Mouse (Mus musculus) megakaryocyte progenitor cell, adult 5-6 weeks (primary cell): ENCODE results near the gene Rbfox1. TPM values are rescaled to one million over a fixed set of nuclear protein-coding genes. Genes with fewer than 3 reads are reported as not detected.

Experiments
- ATAC-seq: replicated peaks from 2 replicates; pipeline ENCODE4 v1.8.0; 2016; ENCODE audit warnings: mild to moderate bottlenecking, moderate TSS enrichment, inconsistent platforms; ENCODE audit not compliant: poor library complexity
- total RNA-seq, 2 experiments: library from RNA; stranded (forward) in 1 of 2; stranded (reverse) in 1 of 2; fragments of 157-497, 149-512 nt in 1 of 2; fragments of 200-1000 nt in 1 of 2; gene quantifications; 2 replicates each; pipeline versions ENCODE4 v1.2.3 to v1.2.4; 2015 to 2017

The Rbfox1 gene
- total RNA-seq, 2 experiments from 2014 or later = 0.15 TPM; not detected in 1

DNA sequence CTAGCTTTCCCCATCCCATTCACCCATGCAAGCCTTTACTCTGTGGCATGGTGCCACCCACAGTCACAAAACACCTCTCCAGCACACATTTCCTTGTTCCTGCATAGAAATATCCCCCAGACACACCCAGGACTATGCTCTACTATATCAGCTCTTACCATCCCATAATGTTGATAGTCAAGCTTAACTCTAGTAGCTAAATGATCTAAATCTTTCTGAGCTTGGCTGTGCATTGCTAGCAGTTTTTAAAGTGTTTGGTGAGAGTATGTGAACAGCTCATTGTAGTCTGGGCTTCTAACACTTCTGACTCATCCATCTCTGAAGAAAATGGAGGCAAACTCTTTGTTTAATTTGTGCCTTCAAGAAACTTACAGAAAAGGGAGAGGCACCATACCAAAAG, 297.2 kb downstream of the Rbfox1 start:
- ATAC-seq = no peak

DNA sequence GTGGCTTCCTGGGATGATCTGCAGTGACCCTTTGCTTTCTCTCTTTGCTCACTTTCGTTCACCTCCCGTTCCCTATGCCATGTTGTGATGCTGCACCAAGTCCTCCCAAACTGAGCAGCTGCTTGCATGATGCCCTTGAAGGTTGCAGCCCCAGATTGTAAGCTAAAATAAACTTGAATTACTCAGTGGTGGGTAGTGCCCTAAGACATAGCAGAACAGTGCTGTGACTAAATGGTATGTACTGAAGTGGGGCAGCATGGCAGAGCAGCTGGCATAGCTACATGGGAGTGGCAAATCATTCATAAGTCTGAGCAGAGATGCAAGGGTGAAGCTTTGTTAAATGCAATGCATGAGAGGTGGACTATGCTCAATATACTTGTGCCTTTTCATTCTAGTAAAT, 307.2 kb downstream of the Rbfox1 start:
- ATAC-seq = no peak

DNA sequence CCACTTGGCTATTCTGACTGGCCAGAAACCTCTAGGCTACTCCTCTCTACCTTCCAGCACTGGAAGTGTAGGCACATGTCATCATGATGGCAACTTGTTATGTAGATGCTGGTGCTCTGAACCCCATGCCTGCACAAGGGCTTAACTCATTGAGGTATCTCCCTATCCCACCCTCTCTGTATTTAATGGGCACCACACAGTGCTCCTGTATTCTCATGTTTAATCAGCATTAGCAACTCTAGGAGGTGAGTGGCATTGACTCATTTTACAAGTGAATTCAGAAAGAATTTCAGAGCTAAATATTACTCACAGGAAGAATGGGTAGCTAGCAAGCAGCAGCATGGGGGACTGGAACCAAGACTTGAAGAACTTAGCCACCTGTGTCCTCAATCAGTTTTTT, 321.3 kb downstream of the Rbfox1 start:
- no peak for ATAC-seq

DNA sequence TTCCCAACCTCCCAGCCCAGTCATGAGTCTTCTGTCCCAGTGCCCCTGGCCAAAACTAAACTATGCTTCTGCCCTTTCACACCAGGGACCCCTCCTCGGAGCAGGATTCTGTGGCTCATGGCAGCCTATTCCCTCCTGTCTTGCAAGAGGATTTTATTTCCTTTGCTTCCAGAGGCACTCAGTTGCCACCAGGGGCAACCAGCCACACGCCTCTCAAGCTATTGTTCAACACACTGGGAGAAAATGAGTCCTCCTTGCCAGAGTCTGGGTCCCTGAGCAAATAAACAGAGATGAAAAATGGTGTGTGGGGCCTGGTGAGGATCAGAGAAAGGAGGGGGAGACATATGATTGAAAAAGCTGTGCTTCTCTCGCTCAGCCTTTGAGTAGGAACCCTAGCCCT, 327.8 kb downstream of the Rbfox1 start:
- no peak for ATAC-seq

DNA sequence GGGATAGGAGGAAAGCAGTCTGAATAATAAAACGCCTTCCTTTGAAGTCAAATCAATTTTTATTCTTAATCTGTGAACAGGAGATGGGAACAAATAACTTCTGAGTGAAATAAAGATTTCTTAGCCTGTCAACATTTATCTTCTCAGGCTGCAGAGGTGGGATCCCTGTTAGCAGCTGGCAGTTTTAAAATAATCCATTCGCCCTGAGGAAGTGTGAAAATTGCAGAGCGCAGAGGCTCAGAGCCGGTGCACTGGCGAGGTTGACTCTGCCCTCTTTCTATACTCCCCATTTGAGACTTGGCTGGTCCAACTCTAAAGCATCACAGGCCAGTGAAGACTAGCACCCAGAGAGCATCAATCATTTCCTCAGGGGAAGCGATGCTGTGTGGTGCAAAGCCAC, 342.3 kb downstream of the Rbfox1 start:
- ATAC-seq = no peak

DNA sequence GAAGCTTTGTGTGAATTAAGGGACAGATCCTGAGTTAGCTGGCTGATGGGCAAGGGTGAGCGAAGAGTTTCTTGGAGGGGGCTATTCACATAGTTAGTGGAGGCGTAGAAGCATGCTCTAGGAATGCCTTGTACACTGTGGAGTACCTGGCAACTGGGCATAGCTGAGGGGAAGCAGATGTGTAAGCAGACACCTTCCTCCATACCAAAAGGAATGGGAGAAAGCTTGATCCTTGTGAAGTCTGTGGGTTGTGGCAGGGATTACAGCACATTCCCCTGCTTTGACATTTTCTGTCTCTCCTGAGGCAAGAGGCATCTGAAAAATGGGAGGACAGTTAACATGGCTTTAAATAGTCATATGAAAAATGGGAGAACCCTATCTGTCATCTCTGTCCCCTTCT, 347.8 kb downstream of the Rbfox1 start:
- ATAC-seq = no peak

DNA sequence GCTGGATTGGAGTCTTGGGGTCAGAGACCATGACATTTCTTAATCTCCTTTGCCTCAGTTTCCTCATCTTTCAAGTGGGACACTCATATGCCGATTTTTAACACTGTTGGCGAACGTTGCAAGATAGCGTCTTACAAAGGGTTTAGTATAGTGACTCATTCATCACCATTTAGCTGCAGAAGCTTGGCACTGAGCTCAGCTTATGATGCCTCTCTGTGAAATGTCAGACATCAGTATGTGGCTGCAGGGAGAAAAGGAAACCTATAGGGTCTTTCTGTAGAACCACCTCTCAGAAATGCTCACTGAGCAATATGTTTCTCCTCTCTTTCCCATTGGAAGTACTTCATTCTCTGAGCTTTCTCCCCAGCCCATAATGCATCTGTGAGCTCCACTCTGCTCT, 356.2 kb downstream of the Rbfox1 start:
- no peak for ATAC-seq

DNA sequence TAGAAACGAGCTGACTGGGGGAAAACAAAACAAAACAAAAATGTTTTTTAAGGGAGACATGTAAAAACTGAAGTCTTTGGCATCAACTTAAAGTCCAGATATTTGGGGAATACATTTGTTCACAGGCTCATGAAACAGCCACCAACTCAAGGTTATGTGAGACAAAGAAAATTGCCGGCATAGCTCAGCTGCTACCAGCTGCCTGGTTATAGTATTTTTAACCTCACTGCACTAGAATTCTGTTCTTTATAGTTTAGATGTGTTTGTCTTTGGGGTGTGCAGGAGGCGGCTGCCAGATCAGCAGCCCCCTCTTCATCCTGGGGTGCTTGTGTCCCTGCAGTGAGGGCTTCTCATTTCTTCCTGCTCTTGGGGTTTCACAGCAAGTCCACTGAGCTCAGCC, 357.3 kb downstream of the Rbfox1 start:
- ATAC-seq = no peak

DNA sequence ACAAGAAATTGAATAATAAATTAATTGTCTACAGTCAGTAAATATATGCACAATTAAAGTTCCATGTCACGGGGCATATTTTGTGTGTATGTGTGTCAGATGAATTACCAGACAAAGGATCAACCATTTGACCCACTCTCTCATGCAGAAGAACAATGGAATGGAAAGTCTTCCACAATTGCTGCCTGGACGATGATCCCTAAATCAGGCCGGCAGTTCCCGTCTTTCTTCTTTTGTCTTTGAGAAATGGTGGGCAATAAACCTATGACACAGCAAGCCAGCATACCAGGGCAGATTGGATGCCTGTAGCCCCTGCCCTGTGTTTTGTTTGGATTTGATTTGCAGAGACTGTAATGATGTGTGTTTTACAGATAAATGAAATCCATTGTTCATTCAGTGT, 362.4 kb downstream of the Rbfox1 start:
- no peak for ATAC-seq

DNA sequence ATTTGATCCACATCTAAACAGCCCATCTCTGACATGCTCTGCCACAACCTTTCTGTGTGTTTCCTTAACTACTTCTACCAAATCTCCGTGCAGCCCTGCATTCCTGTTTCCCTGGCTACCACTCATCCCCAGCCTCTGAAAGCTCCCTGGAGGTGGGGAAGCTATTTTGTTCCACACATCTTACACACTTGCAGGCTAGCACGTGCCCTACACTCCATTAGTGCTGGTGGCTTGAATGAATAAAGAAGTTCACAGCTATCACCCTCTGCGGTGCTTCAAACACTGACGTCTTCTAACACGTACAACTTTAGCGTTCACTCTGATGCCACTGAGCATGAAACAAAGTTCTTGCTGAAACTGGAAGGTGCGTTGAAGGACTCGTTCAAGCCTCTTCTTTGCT, 379.4 kb downstream of the Rbfox1 start:
- ATAC-seq = no peak

DNA sequence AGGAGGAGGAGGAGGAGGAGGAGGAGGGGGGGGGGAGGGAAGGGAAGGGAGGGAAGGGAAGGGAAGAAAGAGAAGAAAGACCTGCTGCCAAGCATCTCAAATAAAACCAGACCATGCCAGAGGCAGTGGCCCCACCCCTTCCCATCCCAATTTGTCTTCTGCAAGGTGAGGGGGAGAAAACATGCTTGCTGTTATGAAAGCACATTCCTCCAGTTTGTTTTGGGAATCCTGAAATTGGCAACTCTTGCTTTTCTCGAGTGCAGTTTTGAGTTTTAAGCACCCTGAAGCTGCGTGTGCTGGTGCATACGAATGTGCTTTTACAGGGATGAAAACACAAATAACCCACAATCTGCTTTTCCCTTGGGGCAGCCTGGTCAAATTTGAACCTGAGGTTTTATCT, 380.5 kb downstream of the Rbfox1 start:
- no peak for ATAC-seq

DNA sequence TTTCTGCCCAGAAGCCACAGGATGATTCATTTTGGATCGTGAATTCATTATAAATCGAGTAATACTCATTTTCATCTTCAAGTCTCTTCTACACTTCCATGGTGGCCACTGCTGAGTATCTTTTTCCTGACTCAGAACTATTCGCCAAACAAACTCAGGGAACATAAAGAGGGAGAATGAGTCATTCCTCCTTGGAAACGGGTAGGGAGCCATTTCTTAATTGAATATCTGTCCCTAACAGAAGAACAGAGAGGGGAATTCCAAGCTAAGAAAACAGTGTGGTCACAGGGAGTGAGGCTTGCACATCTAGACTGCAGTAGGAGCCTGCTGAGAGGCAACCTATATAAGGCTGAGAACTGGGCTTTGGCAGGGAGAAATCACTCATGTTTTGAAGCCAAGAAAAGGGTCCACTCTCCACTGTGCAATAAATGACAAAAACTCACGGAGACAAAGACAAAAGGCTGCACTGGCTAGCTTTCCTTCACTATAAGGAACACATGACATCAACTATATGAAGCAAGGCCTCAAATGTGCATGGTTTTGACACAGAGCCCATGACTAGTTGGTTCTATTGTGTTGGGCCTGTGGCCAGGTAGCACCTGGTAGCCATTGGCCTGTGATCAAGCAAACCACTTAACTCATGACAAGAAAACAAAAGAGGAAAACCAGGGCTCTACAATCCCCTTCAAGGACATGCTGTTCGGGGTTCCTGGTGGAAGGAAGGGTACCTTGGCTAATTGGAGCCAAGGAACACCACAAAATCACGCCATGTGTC, 386.6 kb downstream of the Rbfox1 start:
- ATAC-seq = no peak

DNA sequence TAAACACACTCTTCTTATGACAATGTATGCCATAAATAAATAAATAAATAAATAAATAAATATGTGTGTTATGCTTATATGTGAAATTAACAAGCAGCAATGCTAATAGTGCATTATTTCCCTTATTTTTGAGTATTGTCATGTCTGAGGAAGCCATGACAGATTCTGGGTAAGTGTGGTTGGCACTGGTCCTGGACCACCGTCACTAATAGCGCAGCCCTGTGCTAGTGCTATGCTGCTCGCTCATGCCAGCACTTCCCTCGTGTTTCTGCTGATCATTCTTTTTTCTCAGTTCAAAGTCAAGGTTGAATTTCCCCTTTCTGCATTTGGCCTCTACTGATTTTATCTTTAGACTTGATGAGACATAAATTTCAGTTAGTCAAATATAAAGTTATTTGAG, 398.3 kb downstream of the Rbfox1 start:
- ATAC-seq = no peak

DNA sequence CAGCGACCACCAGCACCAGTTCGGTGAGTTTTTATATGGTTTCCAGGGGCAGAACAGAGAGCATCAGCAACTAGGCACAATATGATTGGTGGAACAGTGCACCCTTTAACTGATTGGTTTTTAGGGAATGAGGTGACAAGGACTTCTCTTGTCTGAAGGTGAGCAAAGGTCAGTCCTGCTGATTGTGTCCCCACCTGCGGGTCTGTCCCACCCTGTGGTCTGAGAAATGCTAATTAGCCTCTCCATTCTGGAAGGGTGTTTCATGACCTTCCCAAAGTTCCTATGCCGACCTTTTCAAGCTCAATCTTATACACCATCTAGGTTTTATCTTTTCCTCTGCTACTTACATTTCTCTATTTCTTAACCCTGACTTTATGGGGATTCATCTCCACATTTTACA, 399.2 kb downstream of the Rbfox1 start:
- ATAC-seq = no peak

DNA sequence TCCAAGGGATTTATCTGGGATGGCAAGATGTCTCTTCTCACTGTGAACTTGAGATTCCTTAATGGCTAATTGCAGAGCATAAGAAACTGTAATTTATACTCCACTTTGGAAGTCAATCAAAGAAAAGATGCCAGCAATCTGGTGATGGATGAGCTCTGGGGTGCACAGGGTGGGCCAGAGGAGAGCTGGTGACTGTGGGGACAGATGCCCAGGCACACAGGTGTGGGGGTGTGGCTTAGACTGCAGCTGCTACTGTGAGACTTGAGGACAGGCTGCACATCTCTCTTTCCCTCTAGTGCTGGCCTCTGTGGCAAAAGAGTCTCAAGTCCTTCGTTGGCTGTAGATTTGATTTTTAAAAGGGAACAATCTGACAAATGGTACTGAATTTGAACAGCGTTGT, 402.5 kb downstream of the Rbfox1 start:
- no peak for ATAC-seq

DNA sequence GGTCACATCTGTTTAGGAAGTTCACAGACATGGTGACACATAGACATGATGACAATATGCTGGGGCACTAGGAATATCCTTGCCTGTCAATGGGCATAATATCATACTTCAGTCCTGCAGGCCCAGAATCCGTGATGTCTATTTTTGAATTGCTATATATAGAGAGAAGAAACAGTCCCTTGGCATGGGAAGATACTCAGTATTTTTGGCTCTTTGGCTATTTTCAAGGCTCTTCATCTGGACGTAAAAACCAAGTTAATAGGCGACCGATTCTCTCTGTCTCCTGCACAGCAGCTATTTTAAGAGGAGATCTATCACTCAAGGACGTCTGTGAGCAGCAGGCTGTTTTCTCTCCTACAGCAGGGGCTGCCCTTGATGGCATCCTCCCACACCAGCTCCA, 415.0 kb downstream of the Rbfox1 start:
- ATAC-seq = no peak

DNA sequence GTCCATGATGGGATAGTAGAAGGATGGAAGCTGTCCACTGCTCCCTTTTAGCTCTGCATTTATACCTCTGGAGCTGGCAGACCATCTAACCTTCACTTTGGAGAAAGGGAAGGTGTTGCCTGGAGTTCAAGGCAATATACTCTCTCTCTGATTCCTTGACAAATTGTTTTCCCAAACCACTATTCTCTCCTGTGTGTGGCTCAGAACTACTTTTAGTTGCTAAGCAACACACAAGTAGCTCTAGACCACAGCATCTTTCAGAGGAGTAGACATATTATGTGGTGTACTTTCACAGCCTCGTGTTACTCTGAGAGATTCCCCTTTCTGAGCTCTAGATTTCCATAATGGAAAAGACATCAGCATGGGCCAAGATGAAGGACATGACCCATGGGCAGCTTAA, 417.9 kb downstream of the Rbfox1 start:
- no peak for ATAC-seq

DNA sequence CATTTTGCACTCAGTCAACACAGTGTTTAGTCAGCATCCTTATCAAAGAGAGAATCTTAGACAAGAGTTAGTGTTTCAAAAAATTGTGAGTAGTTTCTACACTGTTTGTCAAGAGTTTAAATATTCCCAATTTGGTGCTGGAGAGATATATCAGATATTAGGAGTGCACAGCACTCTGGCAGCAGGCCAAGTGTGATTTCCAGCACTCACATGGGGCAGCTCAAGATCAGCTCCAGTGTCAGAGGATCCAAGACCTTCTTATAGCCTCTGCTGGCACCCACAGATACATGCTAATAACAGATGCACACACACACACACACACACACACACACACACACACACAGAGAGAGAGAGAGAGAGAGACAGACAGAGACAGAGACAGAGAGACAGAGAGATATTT, 424.8 kb downstream of the Rbfox1 start:
- no peak for ATAC-seq

DNA sequence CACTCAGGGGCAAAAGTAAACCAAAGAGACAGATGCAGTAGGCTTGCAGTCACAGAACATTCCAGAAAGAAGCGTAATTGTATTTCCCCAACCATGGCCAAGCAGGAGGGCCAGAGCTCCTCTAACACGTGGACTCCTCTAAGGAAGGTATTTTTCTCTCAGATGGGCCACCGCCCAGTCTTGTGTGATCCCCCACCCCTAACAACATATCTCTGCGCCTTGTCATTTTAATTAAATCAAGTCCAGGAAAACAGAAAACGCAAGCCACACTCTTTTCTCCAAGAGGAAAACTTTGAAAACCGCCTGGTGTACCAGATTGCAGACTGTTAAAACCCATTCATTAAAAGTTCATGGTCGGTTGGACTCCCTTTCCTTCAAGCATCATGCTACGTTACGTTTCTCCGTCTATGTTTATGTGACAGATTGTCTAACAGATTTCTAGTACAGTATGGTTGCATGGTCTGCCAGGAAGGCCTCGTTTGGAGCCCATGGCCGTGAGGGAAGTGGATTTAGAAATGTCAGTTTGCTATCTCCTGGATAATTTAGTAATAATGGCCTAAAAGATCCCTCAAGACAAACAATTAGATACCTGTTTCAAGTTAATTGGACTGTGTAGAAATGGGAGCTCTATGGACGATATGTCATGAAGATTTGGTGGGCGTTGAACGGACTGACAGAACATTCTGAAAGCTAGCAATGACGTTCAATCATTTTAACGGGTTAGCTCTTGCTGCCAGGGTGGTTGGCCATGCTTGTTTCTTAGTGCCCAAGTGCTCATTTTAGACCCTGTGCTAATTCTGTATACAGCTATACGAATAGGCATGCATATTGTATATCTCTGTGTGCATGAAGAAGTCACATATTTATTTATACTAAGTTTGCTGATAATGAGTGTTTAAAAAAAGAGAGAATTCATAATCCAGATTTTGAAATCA, 425.9 kb downstream of the Rbfox1 start:
- no peak for ATAC-seq

DNA sequence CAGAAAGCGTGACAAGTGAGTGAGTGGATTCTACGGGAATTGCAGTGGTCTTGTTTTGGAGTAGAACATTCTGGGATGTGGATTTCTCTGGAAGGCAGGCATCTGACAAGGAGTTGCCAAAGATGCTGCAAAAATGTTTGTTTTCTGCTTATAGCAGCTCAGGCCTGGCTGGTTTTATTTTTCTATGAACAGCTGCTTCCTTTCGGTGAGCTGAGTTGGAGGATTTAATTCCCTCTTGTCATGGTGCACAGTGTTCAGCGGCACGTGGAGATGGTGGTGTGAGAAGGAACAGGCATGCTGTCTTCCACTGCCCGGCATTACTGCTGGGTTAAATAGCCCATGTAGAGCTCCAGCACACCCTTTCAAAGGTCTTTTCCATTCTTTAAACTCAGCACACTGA, 428.5 kb downstream of the Rbfox1 start:
- no peak for ATAC-seq

DNA sequence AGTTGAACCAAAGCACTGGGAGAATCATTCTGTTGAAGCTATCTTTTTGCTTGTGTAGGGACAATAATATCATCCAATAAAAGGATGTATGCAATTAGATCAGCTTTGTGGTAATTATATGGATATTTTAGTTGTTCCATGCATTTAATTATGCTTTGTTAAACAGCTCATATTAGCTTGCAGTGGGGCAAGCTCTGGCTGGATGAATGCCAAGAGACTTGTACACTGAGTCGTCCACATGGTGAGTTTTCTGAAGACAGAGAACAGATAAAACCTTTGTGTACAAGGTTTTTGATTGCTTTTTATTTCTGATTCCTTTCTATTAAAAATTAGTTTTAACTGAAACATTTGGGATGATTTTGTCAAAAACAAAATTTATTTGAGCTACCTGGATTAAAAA, 439.7 kb downstream of the Rbfox1 start:
- ATAC-seq = no peak

DNA sequence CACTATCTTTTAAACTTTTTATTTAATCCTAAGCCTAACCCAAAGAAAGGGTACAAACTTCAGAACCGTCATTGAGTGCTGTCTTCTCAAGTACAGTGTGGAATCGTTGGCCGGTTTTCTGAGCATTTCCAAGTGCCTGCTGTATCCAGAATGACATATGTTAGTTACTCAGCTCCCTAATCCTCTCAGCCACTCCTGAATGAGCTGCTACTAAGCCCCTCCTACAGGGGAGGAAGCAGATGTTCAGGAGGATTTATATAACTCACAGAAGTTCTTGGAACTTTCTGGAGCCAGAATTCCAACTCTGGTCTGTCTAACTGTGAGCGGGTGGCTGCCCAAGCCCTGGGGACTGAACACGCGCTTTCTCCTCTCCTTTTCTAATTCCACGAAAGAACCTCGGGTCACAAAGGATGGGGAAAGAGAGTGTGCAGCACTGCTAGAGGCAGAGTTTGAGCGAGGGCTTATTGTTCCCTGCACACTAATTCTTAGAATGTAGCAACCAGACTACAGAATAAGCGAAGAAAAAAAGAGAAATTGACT, 446.3 kb downstream of the Rbfox1 start:
- no peak for ATAC-seq
